Mouse (Mus musculus) midbrain, embryonic 12.5 days (tissue): ENCODE measurements at regions not wholly inside any gene's neighbourhood (a gene's known extent, or its start where the extent isn't known, plus 50 kb on each side); places are given as distances from the start of the nearest gene placed in this dataset.

ENCODE experiments used
- ATAC-seq: fragments of 200-750 bp; cut with Nextera tagmentation; 2 replicates; pipeline ENCODE4 v1.8.0; 2017; ENCODE audit warnings: low read depth, moderate TSS enrichment, moderate library complexity; ENCODE audit not compliant: low FRiP score
- H3K27ac ChIP-seq: fragments of 300-500 bp; sonication (generic); replicated peaks from 2 replicates; pipeline ENCODE4 v1.5.1; 2016; ENCODE audit warnings: mild to moderate bottlenecking
- H3K27me3 ChIP-seq: fragments of 300-500 bp; sonication (generic); 2 replicates; pipeline ENCODE4 v1.6.1; 2016; ENCODE audit warnings: mild to moderate bottlenecking
- H3K36me3 ChIP-seq: fragments of 300-500 bp; sonication (generic); 2 replicates; pipeline ENCODE4 v1.6.1; 2016
- H3K4me1 ChIP-seq: fragments of 300-500 bp; sonication (generic); 2 replicates; pipeline ENCODE4 v1.6.1; 2016
- H3K4me2 ChIP-seq: fragments of 300-500 bp; sonication (generic); replicated peaks from 2 replicates; pipeline ENCODE4 v1.6.1; 2016; ENCODE audit warnings: mild to moderate bottlenecking, moderate library complexity
- H3K4me3 ChIP-seq: fragments of 300-500 bp; sonication (generic); 2 replicates; pipeline ENCODE4 v1.5.1; 2016; ENCODE audit warnings: mild to moderate bottlenecking
- H3K9ac ChIP-seq: fragments of 300-500 bp; sonication (generic); replicated peaks from 2 replicates; pipeline ENCODE4 v1.6.1; 2016; ENCODE audit warnings: mild to moderate bottlenecking, moderate library complexity
- H3K9me3 ChIP-seq: fragments of 300-500 bp; sonication (generic); 2 replicates; pipeline ENCODE4 v1.6.1; 2016; ENCODE audit warnings: mild to moderate bottlenecking
- WGBS: fragments of 180-500 bp; shearing (Covaris S2); methylation state at CpG from one replicate; pipeline ENCODE4 v1.1.7; 2016; 5-methylcytosine and 5-hydroxymethylcytosine counted together

DNA sequence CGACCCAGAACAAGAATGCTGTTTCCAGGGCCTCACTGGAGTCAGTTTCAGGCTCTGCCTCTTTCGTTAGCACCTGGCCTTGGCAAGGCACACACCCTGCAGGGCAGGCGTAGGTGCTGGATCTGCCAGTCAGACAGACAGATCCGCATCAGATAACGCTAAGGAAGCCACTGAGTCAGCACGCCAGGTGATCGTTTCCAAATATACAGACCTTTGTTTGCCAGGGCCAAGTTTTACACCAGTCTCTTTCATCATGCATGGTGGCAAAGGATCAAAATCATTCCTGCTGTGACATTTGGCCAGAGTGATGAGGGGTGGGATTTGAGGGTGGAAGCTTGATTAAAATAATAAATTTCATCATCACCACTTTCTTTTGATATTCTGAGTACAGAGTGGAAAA lies 411.0 kb downstream of the Ofcc1 start:
- Histone ChIP-seq H3K9me3 (no peaks in the 10 kb centered on the region), H3K27ac (no peak overlapping the region), H3K4me2 (no peak overlapping the region), H3K36me3 (no peaks in the 10 kb centered on the region), H3K4me1 (no peaks in the 10 kb centered on the region), H3K27me3 (no peaks in the 10 kb centered on the region), H3K4me3 (no peak overlapping the region), H3K9ac (no peak overlapping the region)
- no peak for ATAC-seq
- WGBS: 74% methylated on average over 7 of the region's 7 CpGs

DNA sequence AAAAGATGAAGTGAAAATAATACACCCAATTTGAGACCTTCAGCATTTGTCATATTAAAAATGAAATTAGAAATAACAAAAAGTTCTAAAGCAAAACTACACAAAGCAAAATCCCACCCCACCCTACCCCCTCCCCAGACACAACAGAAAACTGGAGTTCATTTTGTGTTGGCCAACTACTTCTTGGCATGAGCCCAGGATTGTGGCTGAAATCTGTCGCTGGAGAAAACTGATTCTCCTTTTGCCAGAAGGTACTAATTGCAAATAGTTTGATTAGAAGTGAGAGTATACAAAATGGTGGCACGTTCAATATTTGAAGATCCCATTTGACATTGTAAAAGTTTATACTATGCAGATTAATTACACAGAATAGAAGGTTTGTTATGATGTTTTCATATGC lies 426.0 kb downstream of the Ofcc1 start:
- no peak overlapping the region for H3K9ac ChIP-seq
- 81% methylated on average over 2 of the region's 2 CpGs for WGBS
- no peaks in the 10 kb centered on the region for H3K9me3 ChIP-seq
- no peak for ATAC-seq
- no peak overlapping the region for H3K27ac ChIP-seq
- no peak overlapping the region for H3K4me3 ChIP-seq
- H3K4me2 ChIP-seq: no peak overlapping the region
- H3K36me3 ChIP-seq: no peaks in the 10 kb centered on the region
- H3K4me1 ChIP-seq: no peaks in the 10 kb centered on the region
- H3K27me3 ChIP-seq: no peaks in the 10 kb centered on the region

DNA sequence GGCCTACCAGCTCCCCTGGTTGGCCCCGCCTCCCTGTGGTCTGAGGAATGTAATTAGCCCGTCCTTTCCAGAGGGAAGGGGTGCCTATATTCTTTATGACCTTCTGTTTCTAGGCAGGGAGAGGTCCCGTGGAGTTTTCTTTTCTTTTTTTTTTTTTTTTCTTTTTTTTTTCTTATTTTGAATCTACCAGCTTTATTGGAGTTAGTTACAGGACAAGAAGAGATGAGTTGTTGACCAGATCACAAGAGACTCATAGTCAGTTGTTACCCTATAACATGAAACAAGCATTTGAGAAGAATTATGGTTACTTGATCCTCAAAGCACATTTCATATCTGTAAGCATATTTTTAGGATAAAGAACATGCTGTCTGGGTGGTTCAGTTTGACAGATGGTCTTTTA lies 429.8 kb downstream of the Ofcc1 start:
- H3K4me3 ChIP-seq: no peak overlapping the region
- no peaks in the 10 kb centered on the region for H3K4me1 ChIP-seq
- H3K9me3 ChIP-seq: no peaks in the 10 kb centered on the region
- H3K27me3 ChIP-seq: no peaks in the 10 kb centered on the region
- no peak overlapping the region for H3K27ac ChIP-seq
- ATAC-seq: no peak
- H3K4me2 ChIP-seq: no peak overlapping the region
- WGBS: 72% methylated on average over 3 of the region's 3 CpGs
- no peak overlapping the region for H3K9ac ChIP-seq
- no peaks in the 10 kb centered on the region for H3K36me3 ChIP-seq

DNA sequence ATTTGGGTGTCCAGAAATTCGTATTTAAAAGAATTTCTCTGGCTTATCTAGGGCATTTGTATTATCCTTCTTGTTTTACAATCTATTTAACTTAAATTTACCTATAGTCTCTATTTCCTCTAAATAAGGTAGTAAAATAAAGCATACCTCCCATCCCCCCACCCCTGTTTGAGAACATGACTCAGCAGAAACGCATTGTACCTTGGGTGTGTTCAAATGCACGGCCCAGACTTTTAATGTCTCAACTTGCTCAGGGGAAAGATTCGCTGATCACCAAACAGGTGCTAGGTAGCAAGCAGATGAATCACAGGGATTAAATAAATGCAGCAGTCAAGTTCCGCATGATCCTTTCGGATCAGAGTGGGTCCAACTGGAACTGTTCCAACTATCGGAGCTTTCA lies 432.7 kb downstream of the Ofcc1 start:
- ATAC-seq: no peak
- Histone ChIP-seq H3K36me3 (no peaks in the 10 kb centered on the region), H3K9me3 (no peaks in the 10 kb centered on the region), H3K4me2 (no peak overlapping the region), H3K4me3 (no peak overlapping the region), H3K27me3 (no peaks in the 10 kb centered on the region), H3K9ac (no peak overlapping the region), H3K4me1 (no peaks in the 10 kb centered on the region), H3K27ac (no peak overlapping the region)
- WGBS: 87% methylated on average over 7 of the region's 7 CpGs

DNA sequence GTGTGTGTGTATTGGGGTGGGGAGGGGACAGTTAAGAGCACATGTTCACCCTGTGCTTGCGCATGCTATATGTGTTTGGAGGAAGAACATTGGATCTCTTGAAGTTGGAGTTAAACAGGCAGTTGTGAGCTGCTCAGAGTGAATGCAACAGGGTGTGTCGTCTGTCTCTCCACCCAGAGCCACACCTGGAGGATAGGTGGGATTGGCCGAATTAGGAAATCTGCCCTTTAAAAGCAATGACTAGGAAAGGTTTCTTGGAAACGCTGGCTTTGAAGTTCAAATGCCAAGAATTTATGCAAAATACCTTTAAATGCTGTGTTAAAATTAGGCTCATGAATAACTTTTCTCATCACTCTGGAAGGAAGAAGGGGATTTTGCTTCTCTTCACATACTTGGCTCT lies 436.9 kb downstream of the Ofcc1 start:
- Histone ChIP-seq H3K9me3 (no peaks in the 10 kb centered on the region), H3K9ac (no peak overlapping the region), H3K4me3 (no peak overlapping the region), H3K4me1 (no peaks in the 10 kb centered on the region), H3K27me3 (no peaks in the 10 kb centered on the region), H3K36me3 (no peaks in the 10 kb centered on the region), H3K4me2 (no peak overlapping the region), H3K27ac (no peak overlapping the region)
- no peak for ATAC-seq
- WGBS: 91% methylated on average over 4 of the region's 4 CpGs

DNA sequence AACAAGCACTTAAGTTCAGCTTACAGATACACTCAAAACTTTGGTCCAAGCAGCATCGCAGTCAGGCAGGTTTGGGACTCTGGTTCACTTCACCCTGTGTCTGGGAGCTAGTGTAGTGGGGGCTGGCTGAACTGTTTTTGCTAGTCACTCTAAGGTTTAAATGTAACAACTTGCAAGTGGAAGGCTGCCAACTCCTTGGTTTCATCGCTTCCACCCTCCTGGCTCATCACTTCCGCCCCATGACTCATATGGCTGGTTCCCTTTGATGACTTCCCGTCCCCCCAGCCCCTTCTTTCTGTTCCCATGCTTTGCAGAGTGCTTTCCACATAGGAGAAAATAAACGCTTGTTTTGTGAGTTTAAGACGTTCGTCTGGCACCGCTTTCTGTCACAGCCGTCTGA lies 438.1 kb downstream of the Ofcc1 start:
- H3K27ac ChIP-seq: no peak overlapping the region
- no peaks in the 10 kb centered on the region for H3K9me3 ChIP-seq
- no peak overlapping the region for H3K9ac ChIP-seq
- WGBS: 87% methylated on average over 9 of the region's 9 CpGs
- no peak for ATAC-seq
- H3K27me3 ChIP-seq: no peaks in the 10 kb centered on the region
- H3K4me1 ChIP-seq: no peaks in the 10 kb centered on the region
- H3K4me2 ChIP-seq: no peak overlapping the region
- no peak overlapping the region for H3K4me3 ChIP-seq
- H3K36me3 ChIP-seq: no peaks in the 10 kb centered on the region

DNA sequence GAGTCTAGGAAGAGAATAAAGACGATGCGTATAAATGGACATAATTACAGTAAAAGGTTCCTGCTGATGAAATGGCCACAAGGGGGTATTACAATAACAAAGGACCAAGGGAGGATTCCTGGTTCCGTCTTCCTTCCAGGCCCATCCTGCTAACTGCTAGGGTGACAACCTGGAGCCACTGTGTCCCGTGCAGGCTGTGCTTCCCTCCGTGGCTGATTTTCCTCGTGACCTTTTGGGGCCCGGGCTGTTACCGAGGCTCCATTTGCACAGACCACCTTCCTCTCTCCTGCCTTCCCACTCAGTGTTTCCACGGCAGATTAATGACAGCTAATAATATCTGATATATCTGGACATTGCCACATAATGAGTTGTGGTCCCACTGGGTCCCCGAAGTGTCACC lies 453.5 kb downstream of the Ofcc1 start:
- no peaks in the 10 kb centered on the region for H3K27me3 ChIP-seq
- WGBS: 71% methylated on average over 10 of the region's 10 CpGs

DNA sequence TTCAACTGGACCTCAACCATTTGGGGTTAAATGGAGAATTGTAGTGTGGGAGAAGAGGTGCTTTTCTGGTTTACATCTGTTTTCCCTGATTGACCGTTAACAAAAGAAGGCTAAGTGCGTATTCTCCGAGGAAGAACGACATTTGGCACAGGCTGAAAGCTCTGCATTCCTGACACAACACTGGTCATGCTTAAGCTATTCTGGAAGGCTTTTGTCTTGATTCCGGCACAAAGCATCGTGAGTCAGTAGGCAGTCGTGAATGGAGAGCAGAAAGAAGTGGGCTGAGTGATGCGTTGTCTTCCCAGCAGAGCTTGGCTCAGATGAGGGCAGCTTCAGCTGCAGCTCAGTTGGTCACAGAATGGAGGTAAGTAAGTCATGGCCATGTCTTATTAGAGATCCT lies 457.0 kb downstream of the Ofcc1 start:
- Histone ChIP-seq H3K27me3 (no peaks in the 10 kb centered on the region), H3K4me3 (no peak overlapping the region), H3K4me1 (peaks cover 12% of the 10 kb centered on the region), H3K36me3 (no peaks in the 10 kb centered on the region), H3K27ac (no peak overlapping the region), H3K9ac (no peak overlapping the region), H3K9me3 (no peaks in the 10 kb centered on the region), H3K4me2 (no peak overlapping the region)
- 18% methylated on average over 8 of the region's 8 CpGs for WGBS
- ATAC-seq: 0 out of 2 replicates have a peak, but pooled peaks have one; percentile 65

More for the DNA sequence above, 453.5 kb downstream of the Ofcc1 start:
- Histone ChIP-seq H3K9ac (no peak overlapping the region), H3K4me2 (no peak overlapping the region), H3K27ac (no peak overlapping the region), H3K9me3 (no peaks in the 10 kb centered on the region), H3K4me3 (no peak overlapping the region), H3K36me3 (no peaks in the 10 kb centered on the region), H3K4me1 (peaks cover 12% of the 10 kb centered on the region)
- ATAC-seq: no peak

DNA sequence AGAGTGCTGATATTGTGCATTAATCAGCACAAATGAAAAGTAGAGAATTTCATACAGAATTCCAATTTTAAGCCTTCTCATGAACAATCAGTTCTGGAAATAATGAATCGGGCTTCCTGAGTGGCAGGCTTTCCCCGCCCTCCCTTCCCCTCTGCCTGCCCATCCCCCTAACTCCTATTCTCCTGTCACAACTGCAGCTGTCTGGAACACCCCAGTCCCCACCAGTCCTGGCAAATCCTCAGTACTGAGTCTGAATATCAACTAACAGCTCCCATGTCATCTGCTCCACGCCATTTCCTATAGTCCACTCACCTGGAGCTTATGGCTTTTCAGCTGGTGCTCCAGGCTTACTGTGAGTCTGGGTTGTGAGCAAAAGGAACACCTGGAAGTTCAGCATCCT lies 457.9 kb downstream of the Ofcc1 start:
- Histone ChIP-seq H3K36me3 (no peaks in the 10 kb centered on the region), H3K4me3 (no peak overlapping the region), H3K4me1 (peaks cover 12% of the 10 kb centered on the region), H3K27me3 (no peaks in the 10 kb centered on the region), H3K9me3 (no peaks in the 10 kb centered on the region), H3K4me2 (no peak overlapping the region), H3K9ac (no peak overlapping the region), H3K27ac (no peak overlapping the region)
- WGBS: 45% methylated on average over 3 of the region's 3 CpGs
- peak; percentile 76; the same call in 1 of the 2 replicates for ATAC-seq

DNA sequence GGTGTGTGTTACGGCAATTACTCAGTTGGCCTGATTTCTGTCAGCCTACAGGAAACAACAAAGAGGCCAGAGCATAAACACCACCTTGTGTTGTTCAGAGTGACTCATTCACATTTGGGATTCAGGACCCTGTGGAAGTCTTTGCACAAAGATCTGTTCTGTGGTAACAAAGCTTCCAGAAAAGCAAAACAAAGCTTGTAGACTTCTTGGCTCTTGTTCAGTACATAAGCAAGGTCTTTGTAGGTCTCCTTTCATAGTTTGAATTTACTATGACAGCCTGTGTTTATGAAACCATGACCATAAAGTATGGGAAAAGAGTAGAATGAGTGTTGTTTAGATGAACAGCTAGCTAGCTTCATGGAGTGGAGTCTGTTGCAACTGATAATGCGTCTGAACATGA lies 461.9 kb downstream of the Ofcc1 start:
- no peaks in the 10 kb centered on the region for H3K36me3 ChIP-seq
- H3K4me3 ChIP-seq: no peak overlapping the region
- H3K4me1 ChIP-seq: peaks cover 10% of the 10 kb centered on the region
- no peaks in the 10 kb centered on the region for H3K9me3 ChIP-seq
- 91% methylated on average over 2 of the region's 2 CpGs for WGBS
- H3K27ac ChIP-seq: no peak overlapping the region
- ATAC-seq: no peak
- H3K9ac ChIP-seq: no peak overlapping the region
- H3K4me2 ChIP-seq: no peak overlapping the region
- peaks cover 4% of the 10 kb centered on the region for H3K27me3 ChIP-seq

DNA sequence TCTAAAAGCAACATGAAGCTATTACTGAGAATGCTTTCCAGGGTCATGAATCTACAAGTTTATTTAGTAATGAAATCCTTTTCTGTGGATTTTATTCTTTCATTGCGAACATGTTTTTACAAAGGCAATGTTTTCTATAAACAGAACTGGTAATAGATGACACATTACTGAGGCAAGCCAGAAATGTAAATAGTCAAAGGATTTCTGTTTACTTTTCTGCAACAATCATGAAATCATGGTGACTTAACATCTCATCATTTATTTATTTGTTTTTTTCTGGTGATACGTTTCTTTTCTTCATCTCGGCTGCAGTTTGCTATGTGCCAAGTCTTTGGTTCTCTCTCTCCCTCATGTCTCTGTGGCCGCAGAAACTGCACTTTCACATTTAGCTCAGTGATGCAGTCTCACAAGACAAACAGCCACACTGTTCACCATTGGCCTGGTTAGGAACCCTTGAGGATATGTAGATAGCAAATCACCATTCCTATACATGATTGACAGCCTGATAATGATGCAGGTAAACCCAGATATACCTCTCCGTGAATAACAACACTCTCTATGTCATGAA lies 462.8 kb downstream of the Ofcc1 start:
- H3K9me3 ChIP-seq: no peaks in the 10 kb centered on the region
- peaks cover 4% of the 10 kb centered on the region for H3K27me3 ChIP-seq
- WGBS: 88% methylated on average over 5 of the region's 5 CpGs

DNA sequence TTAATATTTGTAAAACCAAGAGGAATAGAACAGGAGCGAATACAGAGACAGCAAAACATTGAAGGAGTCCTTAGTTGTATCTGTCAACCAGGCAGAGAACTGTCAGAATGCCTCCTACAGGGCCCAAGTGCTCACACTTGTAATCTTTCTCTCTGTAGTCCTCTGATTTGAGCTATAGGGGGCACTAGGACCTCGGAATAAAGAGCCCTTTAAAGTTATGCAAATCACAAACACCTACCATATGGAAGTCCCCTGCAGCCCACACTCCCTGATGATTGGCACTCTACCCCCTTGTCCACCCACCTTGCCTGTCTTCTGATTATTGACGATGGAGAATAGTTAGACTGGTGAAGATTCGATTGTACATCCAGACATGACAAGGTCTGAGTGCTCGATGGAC lies 467.1 kb downstream of the Ofcc1 start:
- Histone ChIP-seq H3K4me2 (no peak overlapping the region), H3K27ac (no peak overlapping the region), H3K9me3 (no peaks in the 10 kb centered on the region), H3K36me3 (no peaks in the 10 kb centered on the region), H3K4me1 (no peaks in the 10 kb centered on the region), H3K4me3 (no peak overlapping the region), H3K9ac (no peak overlapping the region), H3K27me3 (peaks cover 16% of the 10 kb centered on the region)
- 70% methylated on average over 5 of the region's 5 CpGs for WGBS
- ATAC-seq: no peak

More for the DNA sequence above, 462.8 kb downstream of the Ofcc1 start:
- H3K27ac ChIP-seq: no peak overlapping the region
- ATAC-seq: no peak
- H3K36me3 ChIP-seq: no peaks in the 10 kb centered on the region
- no peak overlapping the region for H3K9ac ChIP-seq
- H3K4me3 ChIP-seq: no peak overlapping the region
- H3K4me2 ChIP-seq: no peak overlapping the region
- peaks cover 4% of the 10 kb centered on the region; the same call in 1 of the 2 replicates for H3K4me1 ChIP-seq

DNA sequence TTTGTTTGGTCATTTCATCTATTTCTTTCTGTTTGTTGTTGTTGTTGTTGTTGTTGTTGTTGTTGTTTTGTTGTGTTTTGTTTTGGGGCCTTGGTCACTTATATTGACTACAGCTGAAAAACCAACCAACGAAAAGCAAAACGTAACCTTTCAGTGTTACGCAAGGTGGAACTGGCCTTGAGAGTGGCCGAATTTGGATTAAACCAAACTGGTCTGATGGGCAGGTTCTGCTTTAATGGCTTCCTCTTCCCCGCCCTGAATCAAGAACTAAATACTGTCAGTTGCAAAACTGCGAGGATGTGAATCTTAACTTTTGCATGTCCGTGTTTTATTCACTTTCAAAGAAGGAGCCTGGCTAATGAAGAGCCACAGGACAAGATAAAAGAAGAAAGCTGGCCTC lies 480.2 kb downstream of the Ofcc1 start:
- Histone ChIP-seq H3K9me3 (no peaks in the 10 kb centered on the region), H3K4me1 (peaks cover 20% of the 10 kb centered on the region), H3K4me3 (no peak overlapping the region), H3K9ac (no peak overlapping the region), H3K27me3 (peaks cover 63% of the 10 kb centered on the region), H3K27ac (no peak overlapping the region), H3K4me2 (no peak overlapping the region), H3K36me3 (no peaks in the 10 kb centered on the region)
- ATAC-seq: no peak
- 61% methylated on average over 7 of the region's 7 CpGs for WGBS
